Mouse (Mus musculus) neutrophil, adult 5-6 weeks (primary cell): Measurements from ENCODE around the gene Vkorc1. TPM values are rescaled to one million over a fixed set of nuclear protein-coding genes. Genes with fewer than 3 reads are reported as not detected.

Experiments
- ATAC-seq: fragments of 151-379, 151-347 bp; 2 replicates; pipeline ENCODE4 v1.8.0; 2017; ENCODE audit warnings: mild to moderate bottlenecking, moderate TSS enrichment; ENCODE audit not compliant: insufficient number of reproducible peaks, poor library complexity, low FRiP score, severe bottlenecking; ENCODE audit errors: extremely low read depth
- total RNA-seq: library from RNA; stranded (forward); fragments of 200-1000 nt; gene quantifications from 2 replicates; pipeline ENCODE4 v1.2.3, GENCODE M21; 2017

Gene Vkorc1
- total RNA-seq, 1 experiment from 2014 or later = 8.5 TPM

GRCm38 (mm10) chr7:127887191-127887590 lies 8.2 kb downstream of the Vkorc1 start:
- ATAC-seq = no peak

DNA sequence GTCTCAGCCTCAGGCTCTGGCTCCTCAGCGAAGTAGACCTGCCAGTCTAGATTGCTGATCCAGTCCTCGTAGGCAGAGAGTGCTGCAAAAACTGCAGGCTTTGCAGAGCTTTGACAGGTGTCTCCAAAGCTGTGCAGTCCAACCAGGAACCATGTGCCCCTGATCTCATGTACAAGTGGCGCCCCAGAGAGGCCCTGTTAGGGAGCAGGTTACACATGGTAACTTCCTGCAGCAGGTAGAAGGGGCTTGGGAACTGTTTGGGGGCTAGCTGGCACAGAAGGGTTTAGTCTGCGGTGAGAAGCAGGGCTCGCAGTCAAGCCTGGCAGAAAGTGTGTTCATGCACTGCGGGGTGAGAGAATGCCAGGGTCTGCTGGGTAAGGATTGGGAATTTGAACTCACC lies 8.9 kb downstream of the Vkorc1 start:
- ATAC-seq = no peak

DNA sequence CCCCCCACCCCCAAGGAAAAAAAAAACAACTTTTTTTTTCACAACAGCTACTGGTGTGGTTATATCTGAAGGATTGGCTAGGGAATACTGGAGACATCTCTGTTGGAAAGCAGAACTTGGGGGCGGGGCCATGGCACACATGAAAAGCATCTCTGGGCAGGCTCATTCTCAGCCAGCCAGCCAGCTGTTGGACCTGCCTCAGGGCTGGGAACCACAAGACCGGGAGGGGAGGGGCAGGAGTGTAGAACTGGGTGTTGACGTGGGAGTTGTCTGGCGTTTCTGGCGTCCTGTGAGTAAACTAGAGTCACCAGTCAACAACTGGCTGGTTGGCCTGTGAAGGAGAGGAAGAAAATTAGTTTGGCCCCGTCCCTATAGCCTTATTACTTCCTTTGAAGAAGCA lies 9.5 kb downstream of the Vkorc1 start:
- no peak for ATAC-seq

- ATAC-seq = no peak
Observed at GRCm38 (mm10) chr7:127880431-127880830, 15.0 kb downstream of the Vkorc1 start.

DNA sequence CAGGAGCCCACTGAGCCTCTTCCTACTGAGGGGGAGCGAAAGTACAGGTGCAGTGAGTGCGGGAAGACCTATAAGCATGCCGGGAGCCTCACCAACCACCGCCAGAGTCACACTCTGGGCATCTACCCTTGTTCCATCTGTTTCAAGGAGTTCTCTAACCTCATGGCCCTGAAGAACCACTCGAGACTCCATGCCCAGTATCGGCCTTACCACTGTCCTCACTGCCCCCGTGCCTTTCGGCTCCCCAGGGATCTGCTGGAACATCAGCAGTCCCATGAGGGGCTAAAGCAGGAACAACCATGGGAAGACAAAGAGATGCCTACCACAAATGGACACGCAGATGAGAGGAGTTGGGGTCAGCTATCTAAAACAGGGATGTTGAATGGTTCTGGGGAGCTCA lies 16.1 kb downstream of the Vkorc1 start:
- ATAC-seq = no peak

GRCm38 (mm10) chr7:127876467-127877348 lies 18.7 kb downstream of the Vkorc1 start, which contains the start of gene Zfp668:
Gene Zfp668 (minus strand): TSS chr7:127876828.
- ATAC-seq = peak; percentile 65

DNA sequence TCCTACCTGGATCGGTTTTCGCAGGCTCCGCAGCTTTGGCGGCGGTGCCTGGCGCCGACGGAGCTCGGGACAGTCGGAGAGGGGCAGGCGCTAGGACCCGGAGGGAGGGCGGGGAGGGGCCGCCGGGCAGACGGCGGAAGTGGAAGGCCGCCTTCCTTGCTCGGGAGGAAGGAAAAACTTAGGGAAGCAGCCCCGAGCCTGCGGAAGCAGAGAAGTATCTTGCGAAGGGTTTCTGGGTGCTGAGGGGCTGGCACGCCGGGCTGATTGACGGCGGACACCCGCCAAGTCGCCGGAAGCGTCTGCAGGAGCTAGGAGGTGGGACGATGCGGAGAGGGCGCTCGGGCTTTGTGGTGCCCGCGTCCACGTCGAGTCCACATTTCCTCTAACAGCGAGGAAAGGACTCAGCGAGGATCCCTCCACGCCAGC lies 19.4 kb downstream of the Vkorc1 start, which contains the start of gene Zfp646:
TSS of gene Zfp646 (plus strand) at position 181 of the 426 bp plus-strand sequence.
- ATAC-seq = peak; percentile 33

GRCm38 (mm10) chr7:127875627-127876001 lies 19.8 kb downstream of the Vkorc1 start:
- ATAC-seq = peak; percentile 59

- ATAC-seq = no peak
Observed at GRCm38 (mm10) chr7:127874812-127875626, 20.4 kb downstream of the Vkorc1 start.

DNA sequence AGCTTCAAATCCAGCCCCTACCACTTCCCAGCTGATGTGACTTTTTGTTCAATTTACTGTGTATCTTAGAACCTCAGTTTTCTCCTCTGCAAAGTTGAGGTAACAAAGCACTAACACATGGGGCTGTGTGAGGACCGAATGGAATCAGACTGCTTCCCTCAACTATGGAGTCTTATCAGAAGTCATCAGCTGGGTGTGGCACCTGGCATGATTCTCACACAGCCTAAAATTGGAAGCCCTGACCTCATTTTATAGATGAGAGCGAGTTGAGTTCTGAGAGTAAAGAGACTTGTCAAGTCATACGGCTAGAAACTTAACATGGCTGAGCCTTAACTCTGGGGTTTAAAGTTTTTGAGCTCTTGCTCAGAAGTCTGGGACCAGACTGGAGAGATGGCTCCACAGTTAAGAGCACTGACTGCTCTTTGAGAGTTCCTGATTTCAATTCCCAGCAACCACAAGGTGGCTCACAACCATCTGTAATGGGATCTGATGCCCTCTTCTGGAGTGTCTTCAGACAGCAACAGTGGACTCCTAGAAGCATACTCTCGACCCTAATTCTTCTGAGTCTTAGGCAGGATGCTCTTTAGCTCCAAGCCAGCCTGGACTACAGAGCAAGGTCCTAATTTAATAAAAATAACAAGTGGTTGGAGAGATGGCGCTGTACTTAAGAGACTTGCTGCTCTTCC lies 25.1 kb downstream of the Vkorc1 start:
- no peak for ATAC-seq

GRCm38 (mm10) chr7:127869149-127869810 lies 26.1 kb downstream of the Vkorc1 start:
- ATAC-seq = no peak

GRCm38 (mm10) chr7:127867641-127868040 lies 27.8 kb downstream of the Vkorc1 start:
- ATAC-seq = no peak

DNA sequence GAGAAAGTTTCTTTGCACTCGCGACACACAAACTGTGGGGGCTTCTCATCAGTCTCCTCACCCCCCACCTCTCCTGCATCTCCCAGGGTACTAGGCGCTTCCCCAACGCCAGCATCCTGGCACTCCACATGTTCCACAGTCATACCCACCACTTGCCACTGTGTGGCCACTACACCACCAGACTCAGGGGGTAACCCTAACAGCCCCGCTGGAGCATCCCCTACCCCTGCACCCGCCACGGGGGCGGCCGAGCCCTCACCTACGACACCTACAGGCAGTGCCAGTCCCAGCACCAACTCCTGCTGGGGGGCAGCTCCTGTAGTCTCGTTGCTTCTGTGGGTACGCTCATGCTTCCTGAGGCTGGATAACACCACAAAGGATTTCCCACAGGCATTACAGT lies 29.0 kb downstream of the Vkorc1 start:
- no peak for ATAC-seq

DNA sequence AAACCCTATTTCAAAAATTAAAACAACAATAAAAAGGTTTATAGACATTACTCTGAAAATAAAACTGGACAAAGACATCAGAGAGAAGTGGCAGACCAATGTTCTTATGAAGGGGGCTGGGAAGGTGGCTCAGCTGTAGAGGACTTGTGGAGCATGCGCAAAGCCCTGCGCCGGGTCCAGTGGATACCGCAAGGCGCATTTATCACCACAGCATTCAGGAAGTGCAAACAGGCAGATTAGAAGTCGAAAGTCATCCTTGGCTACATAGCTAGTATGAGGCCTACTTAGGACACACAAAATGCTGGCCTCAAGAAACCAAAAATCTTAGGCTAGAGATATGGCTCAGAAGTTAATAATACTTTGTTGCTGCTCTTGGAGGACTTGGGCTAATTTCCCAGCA lies 37.2 kb downstream of the Vkorc1 start:
- ATAC-seq = no peak

DNA sequence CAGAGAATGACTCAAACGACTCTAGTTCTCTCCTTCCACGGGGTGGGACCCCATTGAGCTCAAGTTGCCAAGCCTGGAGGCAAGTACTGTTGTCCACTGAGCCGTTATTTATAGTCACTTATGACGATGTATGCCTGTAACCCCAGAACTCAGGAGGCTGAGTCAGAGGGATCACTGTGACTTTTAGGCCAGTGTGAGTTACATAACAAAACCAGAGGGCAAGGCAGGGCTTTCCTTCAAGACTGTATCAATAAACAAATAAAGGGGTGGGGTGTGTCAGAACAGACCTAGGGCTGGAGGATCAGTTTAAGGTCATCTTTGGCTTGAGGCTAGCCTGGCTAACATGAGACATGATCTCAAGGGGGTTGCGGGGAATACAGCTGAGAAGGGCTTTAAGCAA lies 44.5 kb downstream of the Vkorc1 start:
- no peak for ATAC-seq

- no peak for ATAC-seq
Observed at GRCm38 (mm10) chr7:127849973-127850875, 45.2 kb downstream of the Vkorc1 start.
